Mouse (Mus musculus) kidney, embryonic 15.5 days (tissue): ENCODE results near the gene Ncoa4. TPM values are rescaled to one million over a fixed set of nuclear protein-coding genes. Genes with fewer than 3 reads are reported as not detected.
A peak's percentile ranks its signal among the peaks of the same experiment; 100 is the strongest.
"Not testable (repeated sequence)": the region's sequence is repeated elsewhere in the genome, so short reads cannot be mapped to it uniquely, and the experiment has no call there.

Source experiments
- ATAC-seq: fragments of 200-750 bp; cut with Nextera tagmentation; replicated peaks from 2 replicates; pipeline ENCODE4 v1.8.0; 2017; ENCODE audit warnings: moderate TSS enrichment; ENCODE audit not compliant: low FRiP score
- H3K27ac ChIP-seq: fragments of 300-500 bp; sonication (generic); 2 replicates; pipeline ENCODE4 v1.5.1; 2015; ENCODE audit warnings: mild to moderate bottlenecking, inconsistent platforms
- H3K27me3 ChIP-seq: fragments of 300-500 bp; sonication (generic); 2 replicates; pipeline ENCODE4 v1.6.1; 2015; ENCODE audit warnings: inconsistent platforms
- H3K36me3 ChIP-seq: fragments of 300-500 bp; sonication (generic); 2 replicates; pipeline ENCODE4 v1.6.1; 2015; ENCODE audit warnings: inconsistent platforms
- H3K4me1 ChIP-seq: fragments of 300-500 bp; sonication (generic); 2 replicates; pipeline ENCODE4 v1.6.1; 2015; ENCODE audit warnings: inconsistent platforms
- H3K4me2 ChIP-seq: fragments of 300-500 bp; sonication (generic); 2 replicates; pipeline ENCODE4 v1.6.1; 2015; ENCODE audit warnings: moderate library complexity, mild to moderate bottlenecking, inconsistent platforms
- H3K4me3 ChIP-seq: fragments of 300-500 bp; sonication (generic); replicated peaks from 2 replicates; pipeline ENCODE4 v1.5.1; 2015; ENCODE audit warnings: mild to moderate bottlenecking, inconsistent platforms
- H3K9ac ChIP-seq: fragments of 300-500 bp; sonication (generic); 2 replicates; pipeline ENCODE4 v1.6.1; 2015; ENCODE audit warnings: mild to moderate bottlenecking, inconsistent platforms
- H3K9me3 ChIP-seq: fragments of 300-500 bp; sonication (generic); replicated peaks from 2 replicates; pipeline ENCODE4 v1.6.1; 2016; ENCODE audit warnings: inconsistent platforms
- WGBS: fragments of 180-500 bp; shearing (Covaris S2); methylation state at CpG from one replicate; pipeline ENCODE4 v1.1.7; 2015; ENCODE audit warnings: mixed read lengths; 5-methylcytosine and 5-hydroxymethylcytosine counted together
- polyA plus RNA-seq: library from polyadenylated mRNA; unstranded; fragments of >200 nt; fragmentation: Nextera tagmentation; extraction: Ambion mirVana; gene quantifications from 2 replicates; pipeline ENCODE4 v1.2.1, GENCODE M21; 2015

The Ncoa4 gene
- polyA plus RNA-seq, 1 experiment from 2014 or later = 110 TPM

GRCm38 (mm10) chr14:32179393-32180195, 19.9 kb downstream of the Ncoa4 start:
- 85% methylated on average over 10 of the region's 10 CpGs for WGBS
- peaks cover 66% of the 10 kb centered on the region for H3K36me3 ChIP-seq

GRCm38 (mm10) chr14:32180861-32181260, 21.2 kb downstream of the Ncoa4 start:
- Histone ChIP-seq H3K36me3 (peaks cover 69% of the 10 kb centered on the region), H3K27me3 (no peaks in the 10 kb centered on the region), H3K27ac (no peak overlapping the region), H3K9me3 (no peaks in the 10 kb centered on the region), H3K4me3 (no peak overlapping the region), H3K4me2 (no peak overlapping the region), H3K4me1 (no peaks in the 10 kb centered on the region), H3K9ac (no peak overlapping the region)
- 86% methylated on average over 6 of the region's 6 CpGs for WGBS
- no peak for ATAC-seq

More at GRCm38 (mm10) chr14:32179393-32180195, 19.9 kb downstream of the Ncoa4 start:
- ATAC-seq = no peak
- H3K4me3 ChIP-seq = no peak overlapping the region
- H3K9me3 ChIP-seq = no peaks in the 10 kb centered on the region
- no peak overlapping the region for H3K27ac ChIP-seq
- H3K9ac ChIP-seq = no peak overlapping the region
- H3K4me2 ChIP-seq = no peak overlapping the region
- no peaks in the 10 kb centered on the region for H3K27me3 ChIP-seq
- H3K4me1 ChIP-seq = no peaks in the 10 kb centered on the region

- ATAC-seq = no peak
- WGBS = 96% methylated on average over 4 of the region's 4 CpGs
- Histone ChIP-seq H3K4me2 (no peak overlapping the region), H3K27ac (no peak overlapping the region), H3K9ac (no peak overlapping the region), H3K4me1 (no peaks in the 10 kb centered on the region), H3K4me3 (no peak overlapping the region), H3K9me3 (no peaks in the 10 kb centered on the region), H3K36me3 (peaks cover 89% of the 10 kb centered on the region), H3K27me3 (no peaks in the 10 kb centered on the region)
Observed at GRCm38 (mm10) chr14:32183846-32184245, 24.2 kb downstream of the Ncoa4 start.

GRCm38 (mm10) chr14:32190627-32191391, 31.1 kb downstream of the Ncoa4 start:
- H3K9me3 ChIP-seq = no peaks in the 10 kb centered on the region
- no peaks in the 10 kb centered on the region for H3K27me3 ChIP-seq
- H3K4me2 ChIP-seq = no peak overlapping the region
- H3K9ac ChIP-seq = no peak overlapping the region
- no peak overlapping the region for H3K4me3 ChIP-seq
- no peak for ATAC-seq
- 76% methylated on average over 6 of the region's 6 CpGs for WGBS
- H3K27ac ChIP-seq = no peak overlapping the region
- H3K36me3 ChIP-seq = peaks cover 87% of the 10 kb centered on the region
- H3K4me1 ChIP-seq = no peaks in the 10 kb centered on the region

GRCm38 (mm10) chr14:32191926-32192325, 32.3 kb downstream of the Ncoa4 start:
- Histone ChIP-seq H3K4me1 (no peaks in the 10 kb centered on the region), H3K9me3 (no peaks in the 10 kb centered on the region), H3K4me2 (no peak overlapping the region), H3K36me3 (peaks cover 82% of the 10 kb centered on the region), H3K27me3 (no peaks in the 10 kb centered on the region), H3K9ac (no peak overlapping the region), H3K4me3 (no peak overlapping the region), H3K27ac (no peak overlapping the region)
- WGBS = 89% methylated on average over 5 of the region's 5 CpGs
- ATAC-seq = no peak

- 32% methylated on average over 3 of the region's 3 CpGs for WGBS
- H3K27ac ChIP-seq = no peak overlapping the region
- no peak overlapping the region for H3K4me2 ChIP-seq
- no peak overlapping the region for H3K9ac ChIP-seq
- no peaks in the 10 kb centered on the region for H3K9me3 ChIP-seq
- no peaks in the 10 kb centered on the region for H3K27me3 ChIP-seq
- H3K36me3 ChIP-seq = peaks cover 82% of the 10 kb centered on the region
- H3K4me1 ChIP-seq = no peaks in the 10 kb centered on the region
- ATAC-seq = no peak
- H3K4me3 ChIP-seq = no peak overlapping the region
Observed at GRCm38 (mm10) chr14:32192437-32192836, 32.8 kb downstream of the Ncoa4 start.

GRCm38 (mm10) chr14:32193557-32193956, 33.9 kb downstream of the Ncoa4 start:
- H3K4me1 ChIP-seq, ATAC-seq: not testable (repeated sequence)
- H3K36me3 ChIP-seq = peaks cover 82% of the 10 kb centered on the region

GRCm38 (mm10) chr14:32201354-32201753, 41.7 kb downstream of the Ncoa4 start:
- Histone ChIP-seq H3K4me3 (peak overlapping the region; percentile 99), H3K4me1 (peaks cover 28% of the 10 kb centered on the region), H3K27ac (peak overlapping the region; percentile 71), H3K36me3 (peaks cover 34% of the 10 kb centered on the region), H3K4me2 (peak overlapping the region; percentile 67), H3K9ac (peak overlapping the region; percentile 98), H3K9me3 (no peaks in the 10 kb centered on the region), H3K27me3 (no peaks in the 10 kb centered on the region)
- 0% methylated on average over 26 of the region's 26 CpGs for WGBS
- no peak; the same call in 1 of the 2 replicates for ATAC-seq

More at GRCm38 (mm10) chr14:32193557-32193956, 33.9 kb downstream of the Ncoa4 start:
- H3K4me3 ChIP-seq, H3K27ac ChIP-seq, H3K27me3 ChIP-seq, H3K4me2 ChIP-seq, H3K9me3 ChIP-seq, H3K9ac ChIP-seq: not testable (repeated sequence)
- WGBS = 80% methylated on average over 5 of the region's 5 CpGs

GRCm38 (mm10) chr14:32201791-32202451, 42.3 kb downstream of the Ncoa4 start, which contains the start of the genes Timm23 and Parg:
Timm23 (minus strand) TSS chr14:32201898.
Parg (plus strand) TSS chr14:32201949.
- Histone ChIP-seq H3K4me3 (peak within 1 kb of the TSS; percentile 99), H3K9me3 (no peaks in the 10 kb centered on the region), H3K4me1 (peaks cover 28% of the 10 kb centered on the region), H3K27me3 (no peaks in the 10 kb centered on the region), H3K27ac (peak within 1 kb of the TSS; percentile 82), H3K4me2 (peak within 1 kb of the TSS; percentile 84), H3K36me3 (peaks cover 30% of the 10 kb centered on the region), H3K9ac (peak within 1 kb of the TSS; percentile 98)
- WGBS = under 1% methylated on average over 76 of the region's 77 CpGs
- peak; percentile 96 for ATAC-seq

- Histone ChIP-seq H3K27ac (no peak overlapping the region), H3K36me3 (peaks cover 24% of the 10 kb centered on the region), H3K4me2 (no peak overlapping the region), H3K9ac (no peak overlapping the region), H3K27me3 (no peaks in the 10 kb centered on the region), H3K4me1 (no peaks in the 10 kb centered on the region), H3K4me3 (no peak overlapping the region), H3K9me3 (no peaks in the 10 kb centered on the region)
- no peak for ATAC-seq
Observed at GRCm38 (mm10) chr14:32226601-32227000, 66.9 kb downstream of the Ncoa4 start.

GRCm38 (mm10) chr14:32228996-32229395, 69.3 kb downstream of the Ncoa4 start:
- no peaks in the 10 kb centered on the region for H3K4me1 ChIP-seq
- H3K36me3 ChIP-seq = peaks cover 27% of the 10 kb centered on the region
- H3K9me3 ChIP-seq = no peaks in the 10 kb centered on the region
- no peak for ATAC-seq
- 0% methylated on average over 2 of the region's 2 CpGs for WGBS
- no peak overlapping the region for H3K9ac ChIP-seq
- H3K4me2 ChIP-seq = no peak overlapping the region
- H3K27ac ChIP-seq = no peak overlapping the region
- no peak overlapping the region for H3K4me3 ChIP-seq
- no peaks in the 10 kb centered on the region for H3K27me3 ChIP-seq
